Mouse (Mus musculus): Measurements from ENCODE around the gene Gm10160. TPM values are rescaled to one million over a fixed set of nuclear protein-coding genes. Genes with fewer than 3 reads are reported as not detected.
A peak's percentile ranks its signal among the peaks of the same experiment; 100 is the strongest.
"Not testable (repeated sequence)": the region's sequence is repeated elsewhere in the genome, so short reads cannot be mapped to it uniquely, and the experiment has no call there.

The Gm10160 gene
- polyA plus RNA-seq, 1 experiment from 2014 or later = not detected

- Histone ChIP-seq H3K9ac (replicated peaks; ENCODE audit: low read depth, low read length) (no peak overlapping the region), H3K4me1 (ENCODE audit: control insufficient read depth, insufficient read depth, low read length) (no peaks in the 10 kb centered on the region), H3K27me3 (ENCODE audit: control insufficient read depth, insufficient read depth, low read length) (no peaks in the 10 kb centered on the region), H3K9me3 (ENCODE audit: control insufficient read depth, low read length) (no peaks in the 10 kb centered on the region), H3K27ac (ENCODE audit: low read depth, low read length) (no peak overlapping the region), H3K36me3 (ENCODE audit: control insufficient read depth, insufficient read depth, low read length) (no peaks in the 10 kb centered on the region), H3K4me2 (ENCODE audit: low read depth, low read length) (no peak overlapping the region), H3K4me3 (ENCODE audit: low read depth, low read length) (no peak overlapping the region)
- 92% methylated on average over 7 of the region's 7 CpGs for WGBS
- ATAC-seq (ENCODE audit: low read depth) = no peak
Measured at GRCm38 (mm10) chr7:81842141-81842540, 13.5 kb downstream of the Gm10160 start.

GRCm38 (mm10) chr7:81841439-81841838 is 14.2 kb downstream of the Gm10160 start:
- no peak overlapping the region for H3K9ac ChIP-seq (replicated peaks; ENCODE audit: low read depth, low read length)
- H3K36me3 ChIP-seq (ENCODE audit: control insufficient read depth, insufficient read depth, low read length) = no peaks in the 10 kb centered on the region
- no peak overlapping the region for H3K27ac ChIP-seq (ENCODE audit: low read depth, low read length)
- no peak for ATAC-seq (ENCODE audit: low read depth)
- no peaks in the 10 kb centered on the region for H3K9me3 ChIP-seq (ENCODE audit: control insufficient read depth, low read length)
- no peak overlapping the region for H3K4me2 ChIP-seq (ENCODE audit: low read depth, low read length)
- H3K27me3 ChIP-seq (ENCODE audit: control insufficient read depth, insufficient read depth, low read length) = no peaks in the 10 kb centered on the region
- no peaks in the 10 kb centered on the region for H3K4me1 ChIP-seq (ENCODE audit: control insufficient read depth, insufficient read depth, low read length)
- WGBS = 89% methylated on average over 6 of the region's 6 CpGs
- no peak overlapping the region for H3K4me3 ChIP-seq (ENCODE audit: low read depth, low read length)

DNA sequence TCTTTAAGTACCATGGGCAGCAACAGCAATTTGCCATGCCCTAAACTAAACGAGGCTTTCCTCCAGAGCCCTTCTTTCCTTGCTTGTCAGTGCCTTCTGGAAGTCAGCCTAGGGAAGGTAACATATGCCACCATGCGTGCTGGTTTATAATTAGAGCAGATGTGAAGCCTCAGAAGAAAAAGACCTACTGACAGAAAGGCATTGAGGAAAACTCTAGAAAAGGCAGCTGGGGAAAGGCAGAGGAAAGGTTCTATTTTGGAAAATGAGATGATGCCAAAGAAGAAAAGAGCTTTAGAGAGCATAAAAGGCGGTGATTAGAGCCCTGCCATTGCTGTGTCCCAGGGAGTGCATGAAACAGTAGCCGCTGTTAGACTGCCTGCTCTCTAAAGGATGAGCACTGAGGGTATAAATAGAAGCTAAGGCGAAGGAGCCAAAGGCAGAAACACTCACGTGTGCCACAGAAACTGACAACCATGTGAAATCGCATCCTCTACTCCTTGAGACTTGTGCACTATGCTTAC is 14.9 kb downstream of the Gm10160 start:
- no peaks in the 10 kb centered on the region for H3K9me3 ChIP-seq (ENCODE audit: control insufficient read depth, low read length)
- no peaks in the 10 kb centered on the region for H3K4me1 ChIP-seq (ENCODE audit: control insufficient read depth, insufficient read depth, low read length)
- H3K4me2 ChIP-seq (ENCODE audit: low read depth, low read length) = no peak overlapping the region
- H3K27ac ChIP-seq (ENCODE audit: low read depth, low read length) = no peak overlapping the region
- H3K36me3 ChIP-seq (ENCODE audit: control insufficient read depth, insufficient read depth, low read length) = no peaks in the 10 kb centered on the region
- no peak for ATAC-seq (ENCODE audit: low read depth)
- no peak overlapping the region for H3K9ac ChIP-seq (replicated peaks; ENCODE audit: low read depth, low read length)
- WGBS = 54% methylated on average over 7 of the region's 7 CpGs
- no peaks in the 10 kb centered on the region for H3K27me3 ChIP-seq (ENCODE audit: control insufficient read depth, insufficient read depth, low read length)
- no peak overlapping the region for H3K4me3 ChIP-seq (ENCODE audit: low read depth, low read length)

DNA sequence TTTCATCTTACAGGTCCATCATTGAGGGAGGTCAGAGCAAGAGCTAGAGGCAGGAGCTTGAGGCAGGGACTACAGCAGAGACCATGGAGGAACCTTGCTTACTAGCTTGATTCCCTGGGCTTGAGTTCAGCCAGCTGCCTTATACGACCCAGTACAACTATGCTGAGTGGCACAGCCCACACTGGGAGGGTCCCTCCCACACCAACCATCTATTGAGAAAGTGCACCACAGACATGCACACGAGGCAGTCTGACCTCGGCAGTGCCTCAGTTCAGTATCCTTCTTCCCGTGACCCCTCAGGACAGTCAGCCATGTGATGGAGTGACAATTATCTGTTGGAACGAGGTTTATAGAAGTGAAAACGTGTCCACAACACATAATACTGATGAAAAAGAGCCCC is 15.8 kb downstream of the Gm10160 start:
- Histone ChIP-seq H3K36me3 (ENCODE audit: control insufficient read depth, insufficient read depth, low read length) (no peaks in the 10 kb centered on the region), H3K4me2 (ENCODE audit: low read depth, low read length) (no peak overlapping the region), H3K9ac (replicated peaks; ENCODE audit: low read depth, low read length) (no peak overlapping the region), H3K9me3 (ENCODE audit: control insufficient read depth, low read length) (no peaks in the 10 kb centered on the region), H3K4me1 (ENCODE audit: control insufficient read depth, insufficient read depth, low read length) (no peaks in the 10 kb centered on the region), H3K27me3 (ENCODE audit: control insufficient read depth, insufficient read depth, low read length) (no peaks in the 10 kb centered on the region), H3K4me3 (ENCODE audit: low read depth, low read length) (no peak overlapping the region), H3K27ac (ENCODE audit: low read depth, low read length) (no peak overlapping the region)
- ATAC-seq (ENCODE audit: low read depth) = no peak
- WGBS = 63% methylated on average over 6 of the region's 6 CpGs

GRCm38 (mm10) chr7:81837771-81838170 is 17.8 kb downstream of the Gm10160 start:
- not testable (repeated sequence) for ATAC-seq (ENCODE audit: low read depth); H3K4me3 ChIP-seq (ENCODE audit: low read depth, low read length); H3K4me1 ChIP-seq (ENCODE audit: control insufficient read depth, insufficient read depth, low read length); H3K27me3 ChIP-seq (ENCODE audit: control insufficient read depth, insufficient read depth, low read length); H3K27ac ChIP-seq (ENCODE audit: low read depth, low read length); H3K4me2 ChIP-seq (ENCODE audit: low read depth, low read length); H3K36me3 ChIP-seq (ENCODE audit: control insufficient read depth, insufficient read depth, low read length); H3K9me3 ChIP-seq (ENCODE audit: control insufficient read depth, low read length); H3K9ac ChIP-seq (replicated peaks; ENCODE audit: low read depth, low read length)
- 91% methylated on average over 5 of the region's 5 CpGs for WGBS

GRCm38 (mm10) chr7:81835430-81835829 is 20.2 kb downstream of the Gm10160 start:
- H3K4me2 ChIP-seq (ENCODE audit: low read depth, low read length) = no peak overlapping the region
- no peak overlapping the region for H3K9ac ChIP-seq (replicated peaks; ENCODE audit: low read depth, low read length)
- no peaks in the 10 kb centered on the region for H3K36me3 ChIP-seq (ENCODE audit: control insufficient read depth, insufficient read depth, low read length)
- ATAC-seq (ENCODE audit: low read depth) = no peak
- no peak overlapping the region for H3K4me3 ChIP-seq (ENCODE audit: low read depth, low read length)
- H3K27me3 ChIP-seq (ENCODE audit: control insufficient read depth, insufficient read depth, low read length) = no peaks in the 10 kb centered on the region
- 92% methylated on average over 5 of the region's 5 CpGs for WGBS
- H3K27ac ChIP-seq (ENCODE audit: low read depth, low read length) = no peak overlapping the region
- H3K9me3 ChIP-seq (ENCODE audit: control insufficient read depth, low read length) = no peaks in the 10 kb centered on the region
- no peaks in the 10 kb centered on the region for H3K4me1 ChIP-seq (ENCODE audit: control insufficient read depth, insufficient read depth, low read length)

- Histone ChIP-seq H3K27me3 (ENCODE audit: control insufficient read depth, insufficient read depth, low read length) (no peaks in the 10 kb centered on the region), H3K27ac (ENCODE audit: low read depth, low read length) (no peak overlapping the region), H3K4me1 (ENCODE audit: control insufficient read depth, insufficient read depth, low read length) (no peaks in the 10 kb centered on the region), H3K9ac (replicated peaks; ENCODE audit: low read depth, low read length) (no peak overlapping the region), H3K4me2 (ENCODE audit: low read depth, low read length) (no peak overlapping the region), H3K9me3 (ENCODE audit: control insufficient read depth, low read length) (no peaks in the 10 kb centered on the region), H3K4me3 (ENCODE audit: low read depth, low read length) (no peak overlapping the region), H3K36me3 (ENCODE audit: control insufficient read depth, insufficient read depth, low read length) (no peaks in the 10 kb centered on the region)
- no peak for ATAC-seq (ENCODE audit: low read depth)
Measured at GRCm38 (mm10) chr7:81834847-81835246, 20.7 kb downstream of the Gm10160 start.

DNA sequence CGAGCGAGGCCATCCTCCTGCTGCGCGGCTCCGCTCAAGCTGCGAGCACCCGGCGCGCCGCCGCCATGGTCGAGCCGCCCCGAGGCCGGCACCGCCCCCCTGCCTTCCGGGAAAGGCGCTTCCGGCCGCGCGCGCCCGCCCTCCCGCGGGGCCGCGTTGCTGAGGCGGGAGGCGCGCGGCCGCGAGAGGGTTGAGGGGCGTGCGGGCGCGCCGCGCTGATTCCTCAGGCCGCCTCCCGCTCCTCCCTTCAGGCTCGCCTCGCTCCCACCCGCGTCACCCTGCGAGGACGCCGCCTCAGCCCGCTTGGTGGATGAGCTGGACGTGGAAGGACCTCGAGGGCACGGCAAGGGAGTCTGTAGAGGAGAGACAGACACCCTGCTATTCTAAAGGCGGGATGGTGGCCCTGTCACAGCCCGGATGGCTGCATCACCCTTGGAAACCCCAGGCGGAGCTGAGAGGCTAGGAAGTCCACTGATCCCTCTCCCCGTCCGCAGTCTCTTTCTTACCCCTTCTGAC is 26.2 kb downstream of the Gm10160 start, which contains the start of gene Btbd1:
Gene Btbd1, minus strand, starts transcription at position 53 of the 516 bp plus-strand sequence.
- H3K4me3 ChIP-seq (ENCODE audit: low read depth, low read length) = peak within 1 kb of the TSS; percentile 81
- WGBS = 1% methylated on average over 38 of the region's 58 CpGs
- H3K9ac ChIP-seq (replicated peaks; ENCODE audit: low read depth, low read length) = peak within 1 kb of the TSS; percentile 96
- no peaks in the 10 kb centered on the region for H3K9me3 ChIP-seq (ENCODE audit: control insufficient read depth, low read length)
- H3K36me3 ChIP-seq (ENCODE audit: control insufficient read depth, insufficient read depth, low read length) = no peaks in the 10 kb centered on the region
- H3K27ac ChIP-seq (ENCODE audit: low read depth, low read length) = peak within 1 kb of the TSS; percentile 95
- no peaks in the 10 kb centered on the region for H3K27me3 ChIP-seq (ENCODE audit: control insufficient read depth, insufficient read depth, low read length)
- H3K4me2 ChIP-seq (ENCODE audit: low read depth, low read length) = peak within 1 kb of the TSS; percentile 78
- ATAC-seq (ENCODE audit: low read depth) = peak; percentile 91
- H3K4me1 ChIP-seq (ENCODE audit: control insufficient read depth, insufficient read depth, low read length) = peaks cover 31% of the 10 kb centered on the region

- Histone ChIP-seq H3K9ac (replicated peaks; ENCODE audit: low read depth, low read length) (peak overlapping the region; percentile 96), H3K9me3 (ENCODE audit: control insufficient read depth, low read length) (no peaks in the 10 kb centered on the region), H3K4me1 (ENCODE audit: control insufficient read depth, insufficient read depth, low read length) (peaks cover 31% of the 10 kb centered on the region), H3K4me3 (ENCODE audit: low read depth, low read length) (peak overlapping the region; percentile 81), H3K4me2 (ENCODE audit: low read depth, low read length) (peak overlapping the region; percentile 78), H3K27me3 (ENCODE audit: control insufficient read depth, insufficient read depth, low read length) (no peaks in the 10 kb centered on the region), H3K36me3 (ENCODE audit: control insufficient read depth, insufficient read depth, low read length) (no peaks in the 10 kb centered on the region), H3K27ac (ENCODE audit: low read depth, low read length) (peak overlapping the region; percentile 95)
- peak; percentile 79 for ATAC-seq (ENCODE audit: low read depth)
- WGBS = under 1% methylated on average over 65 of the region's 91 CpGs
Measured at GRCm38 (mm10) chr7:81828681-81829378, 26.8 kb downstream of the Gm10160 start.

All from neural tube, embryonic 14.5 days (tissue).